Mouse (Mus musculus) lung, adult 2 months (tissue): ENCODE results near the gene Tsc1. TPM values are rescaled to one million over a fixed set of nuclear protein-coding genes. Genes with fewer than 3 reads are reported as not detected.

Source experiments
- DNase-seq: peaks from one replicate; pipeline ENCODE4 v3.0.0; 2022
- H3K4me1 ChIP-seq: fragments of 200-500 bp; 2 replicates; pipeline ENCODE4 v1.6.1; 2011; ENCODE audit warnings: low read length; ENCODE audit not compliant: control insufficient read depth, insufficient read depth
- H3K4me3 ChIP-seq: fragments of 200-500 bp; replicated peaks from 2 replicates; pipeline ENCODE3; 2011; ENCODE audit warnings: low read depth, mild to moderate bottlenecking, control low read depth, low read length; ENCODE audit errors: extremely low read depth
- CTCF ChIP-seq: fragments of 200-500 bp; IDR thresholded peaks from 2 replicates; pipeline ENCODE4 v1.5.1; 2011; ENCODE audit warnings: mild to moderate bottlenecking, low read length, control low read depth; ENCODE audit not compliant: insufficient read depth
- POLR2A ChIP-seq: fragments of 200-500 bp; IDR thresholded peaks from 2 replicates; pipeline ENCODE4 v1.6.1; 2011; ENCODE audit warnings: low read depth, mild to moderate bottlenecking, control low read depth, low read length, borderline replicate concordance; ENCODE audit errors: extremely low read depth
- WGBS: fragments of 180-500 bp; shearing (Covaris S2); methylation state at CpG from one replicate; pipeline ENCODE4 v1.1.7; 2018; 5-methylcytosine and 5-hydroxymethylcytosine counted together
- polyA plus RNA-seq: library from polyadenylated mRNA; depleted of rRNA; stranded (reverse); fragments of >200 nt; gene quantifications from 2 replicates; pipeline ENCODE4 v1.2.3, GENCODE M21; 2012

The Tsc1 gene
- polyA plus RNA-seq, 1 experiment, result 14.7 TPM

DNA sequence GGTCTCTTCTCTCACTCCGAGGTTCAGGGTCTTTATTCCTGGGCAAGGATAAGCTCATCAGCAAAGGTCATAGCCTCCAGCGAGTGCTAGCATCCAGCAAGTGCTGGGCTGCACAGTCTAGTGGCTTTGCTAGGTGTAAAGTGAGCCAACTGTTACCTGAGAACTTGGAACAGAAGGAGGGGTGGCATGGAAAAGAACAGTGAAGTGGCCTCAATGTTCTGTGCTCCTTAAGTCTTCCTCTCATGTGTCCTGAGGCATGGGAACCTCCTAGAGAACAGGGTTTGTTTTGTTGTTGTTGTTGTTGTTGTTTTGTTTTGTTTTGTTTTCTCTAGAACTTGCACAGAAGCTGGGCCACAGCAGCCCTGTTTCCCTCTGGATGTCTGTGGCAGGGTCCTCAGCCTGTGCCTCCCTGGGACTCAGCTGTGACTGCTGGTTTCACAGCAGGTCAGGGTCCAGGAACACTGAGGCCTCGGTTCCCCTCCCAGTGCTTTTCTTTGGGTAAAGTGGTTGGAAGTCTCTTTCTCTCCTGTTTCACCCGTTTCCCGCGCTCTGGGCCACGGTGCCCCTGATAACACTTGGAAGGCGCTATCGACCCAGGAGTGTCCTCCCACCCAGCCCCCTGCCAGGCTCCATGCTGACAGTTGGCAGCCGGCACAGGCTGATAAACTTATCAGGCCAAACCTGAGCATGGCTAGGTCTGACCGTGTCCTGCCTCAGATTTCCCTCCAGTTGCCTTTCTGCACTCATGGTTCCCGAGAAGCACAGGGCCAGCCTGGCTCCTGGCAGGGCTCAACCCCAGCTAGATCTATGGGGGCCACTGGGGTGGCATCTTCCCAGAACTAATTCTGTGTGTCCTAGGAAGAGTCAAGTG is 39.1 kb upstream of the Tsc1 start:
- H3K4me1 ChIP-seq, result no peaks in the 10 kb centered on the region
- H3K4me3 ChIP-seq, result no peak overlapping the region
- WGBS, result 53% methylated on average over 12 of the region's 12 CpGs
- no peak for TF ChIP-seq POLR2A
- TF ChIP-seq CTCF, result no peak
- DNase-seq, result no peak

DNA sequence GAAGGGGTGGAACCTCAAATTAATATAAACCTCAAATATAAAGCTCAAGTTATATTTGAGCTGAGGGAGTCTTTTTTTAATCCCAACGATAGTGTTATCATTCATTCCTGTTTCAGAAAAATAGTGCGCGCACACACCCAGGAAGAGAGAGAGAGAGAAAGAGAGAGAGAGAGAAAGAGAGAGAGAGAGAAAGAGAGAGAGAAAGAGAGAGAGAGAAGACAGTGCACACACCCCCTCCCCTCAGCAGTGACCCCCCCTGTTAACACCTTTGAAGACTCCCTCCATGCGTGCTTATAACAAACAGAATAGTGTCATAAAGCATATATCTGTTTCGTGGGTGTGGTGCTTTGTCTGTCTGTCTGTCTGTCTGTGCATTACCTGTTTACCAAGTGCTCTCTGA is 37.5 kb upstream of the Tsc1 start:
- Histone ChIP-seq H3K4me3 (no peak overlapping the region), H3K4me1 (no peaks in the 10 kb centered on the region)
- 91% methylated on average over 5 of the region's 5 CpGs for WGBS
- no peak for TF ChIP-seq CTCF
- TF ChIP-seq POLR2A, result no peak
- DNase-seq, result no peak

DNA sequence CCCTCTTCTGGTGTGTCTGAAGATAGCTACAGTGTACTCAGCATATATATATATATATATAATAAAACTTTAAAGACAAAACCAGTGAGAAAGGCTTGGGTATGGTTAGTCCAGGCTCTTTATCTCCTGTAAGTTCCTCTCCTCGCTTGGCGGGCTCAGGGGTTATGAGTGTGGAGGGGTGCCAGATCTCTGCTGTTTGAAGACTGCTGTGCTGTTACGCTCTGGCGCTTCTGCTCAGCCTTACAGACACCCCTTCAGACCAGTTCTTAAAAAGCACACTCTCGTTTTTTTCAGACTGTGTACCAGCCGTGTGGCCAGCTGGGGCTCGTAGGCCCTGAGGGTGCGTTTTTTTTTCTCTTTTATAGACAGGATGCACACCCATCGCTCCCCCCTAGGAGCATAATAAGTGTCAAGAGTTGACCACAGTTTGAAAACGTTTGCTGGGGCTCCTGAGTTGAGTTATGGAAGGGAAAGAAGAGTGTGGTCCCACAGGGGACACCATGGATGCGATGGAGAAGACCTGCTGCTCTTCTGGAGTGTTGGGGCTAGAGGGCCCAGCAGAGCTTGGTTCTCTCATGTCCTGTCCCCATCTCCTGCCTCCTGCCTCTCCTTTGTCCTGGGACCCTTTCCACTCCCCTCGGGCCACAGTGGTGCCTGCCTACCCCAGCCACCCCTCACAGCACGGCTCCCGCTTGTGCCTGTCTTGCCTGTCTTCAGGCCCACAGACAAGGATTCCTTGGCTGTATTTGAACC is 35.1 kb upstream of the Tsc1 start:
- no peak for TF ChIP-seq POLR2A
- no peak for TF ChIP-seq CTCF
- no peak for DNase-seq
- WGBS, result 61% methylated on average over 14 of the region's 14 CpGs
- no peak overlapping the region for H3K4me3 ChIP-seq
- H3K4me1 ChIP-seq, result no peaks in the 10 kb centered on the region

DNA sequence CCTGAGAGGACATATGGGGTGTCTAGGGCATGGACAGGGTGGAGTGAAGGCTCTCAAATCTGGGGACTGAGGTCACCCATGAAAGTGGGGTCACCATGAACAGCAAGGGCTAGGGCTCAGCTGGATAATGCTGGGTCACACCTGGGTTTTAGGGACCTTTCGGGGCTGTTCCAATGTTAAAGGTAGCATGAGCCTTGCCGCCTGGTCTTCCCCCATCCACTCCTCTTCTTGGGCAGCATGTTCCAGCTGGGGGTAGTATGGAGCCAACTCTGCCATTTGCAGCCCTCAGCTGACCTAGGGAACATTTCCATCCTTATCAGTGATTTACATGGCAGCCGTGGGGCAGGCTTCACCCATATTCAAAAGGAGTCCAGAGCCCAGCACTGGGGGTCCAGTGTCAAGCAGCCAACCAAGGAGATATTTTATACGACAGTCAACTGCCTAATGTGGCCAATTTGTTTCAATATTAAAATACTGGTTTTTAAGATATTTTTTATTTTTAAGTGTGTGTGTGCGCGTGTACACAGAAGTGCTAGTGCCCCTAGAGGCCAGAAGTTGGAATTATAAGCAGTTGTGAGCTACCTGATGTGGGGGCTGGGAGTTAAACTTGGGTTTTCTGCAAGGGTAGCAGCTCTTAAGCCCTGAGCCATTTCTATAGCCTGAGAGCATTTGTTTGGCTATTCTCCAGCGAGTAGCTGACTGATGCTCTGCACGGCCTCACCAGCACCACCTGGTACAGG is 34.3 kb upstream of the Tsc1 start:
- TF ChIP-seq CTCF (no peak), POLR2A (no peak)
- 61% methylated on average over 8 of the region's 8 CpGs for WGBS
- Histone ChIP-seq H3K4me3 (no peak overlapping the region), H3K4me1 (no peaks in the 10 kb centered on the region)
- DNase-seq, result no peak

DNA sequence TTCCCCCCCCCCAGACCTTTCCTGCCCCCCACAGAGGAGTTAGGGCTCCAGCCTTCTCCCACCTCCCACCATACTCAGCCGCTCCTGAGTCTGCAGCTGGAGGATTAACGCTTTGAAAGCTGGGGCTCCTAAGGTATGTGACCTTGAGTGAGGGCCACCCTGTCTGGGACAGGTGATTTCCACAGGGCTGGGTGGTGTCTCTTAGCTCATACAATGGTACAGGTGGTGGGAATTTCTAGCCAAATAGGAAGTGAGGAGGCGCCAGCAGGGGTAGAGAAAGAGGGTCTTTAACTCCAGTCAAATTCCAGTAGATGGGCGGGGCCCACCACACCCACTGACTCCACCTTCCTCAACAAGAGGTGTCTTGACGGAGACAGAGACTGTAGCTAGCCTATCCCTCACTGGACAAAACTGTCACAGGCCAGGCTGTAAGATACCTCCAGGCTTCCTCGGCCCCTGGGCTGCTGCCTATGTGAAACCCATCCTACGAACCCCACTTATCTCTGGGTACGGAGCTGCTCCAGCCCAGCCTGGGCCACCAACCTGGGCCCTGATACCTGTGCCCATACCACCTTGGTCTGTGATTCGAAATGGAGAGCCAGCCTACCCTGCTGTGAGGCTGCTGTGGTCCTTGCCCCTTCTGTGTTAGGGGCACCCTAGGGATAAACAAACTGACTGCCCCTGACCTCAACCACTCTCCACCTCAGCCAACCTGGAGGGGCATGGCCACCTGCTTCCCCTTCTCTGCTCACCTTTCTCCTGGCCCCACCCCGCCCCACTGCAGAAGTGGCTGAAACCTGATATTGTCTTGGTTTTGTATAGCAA is 33.5 kb upstream of the Tsc1 start:
- H3K4me1 ChIP-seq, result no peaks in the 10 kb centered on the region
- H3K4me3 ChIP-seq, result no peak overlapping the region
- WGBS, result 44% methylated on average over 10 of the region's 10 CpGs
- DNase-seq, result no peak
- no peak for TF ChIP-seq CTCF
- TF ChIP-seq POLR2A, result no peak

DNA sequence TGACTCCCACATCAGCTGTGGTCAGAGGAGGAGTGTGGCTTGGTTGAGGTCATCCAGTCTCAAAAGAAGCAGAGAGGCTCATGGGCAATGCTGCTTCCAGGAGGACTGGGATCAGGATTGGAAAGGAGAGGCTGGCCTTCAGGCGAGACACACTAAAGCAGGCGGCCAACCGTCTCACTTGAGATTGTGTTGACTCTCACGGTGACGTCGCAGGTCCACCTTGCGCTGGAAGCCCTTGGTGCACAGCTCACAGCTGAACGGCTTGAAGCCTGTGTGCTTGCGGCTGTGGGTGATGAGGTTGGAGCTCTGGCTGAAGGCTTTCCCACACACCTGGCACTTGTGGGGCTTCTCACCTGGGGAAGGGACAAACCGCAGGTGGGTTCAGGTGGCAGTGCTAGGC is 31.2 kb upstream of the Tsc1 start:
- 80% methylated on average over 10 of the region's 10 CpGs for WGBS
- Histone ChIP-seq H3K4me1 (no peaks in the 10 kb centered on the region), H3K4me3 (no peak overlapping the region)
- TF ChIP-seq CTCF, result no peak
- TF ChIP-seq POLR2A, result no peak
- DNase-seq, result no peak

DNA sequence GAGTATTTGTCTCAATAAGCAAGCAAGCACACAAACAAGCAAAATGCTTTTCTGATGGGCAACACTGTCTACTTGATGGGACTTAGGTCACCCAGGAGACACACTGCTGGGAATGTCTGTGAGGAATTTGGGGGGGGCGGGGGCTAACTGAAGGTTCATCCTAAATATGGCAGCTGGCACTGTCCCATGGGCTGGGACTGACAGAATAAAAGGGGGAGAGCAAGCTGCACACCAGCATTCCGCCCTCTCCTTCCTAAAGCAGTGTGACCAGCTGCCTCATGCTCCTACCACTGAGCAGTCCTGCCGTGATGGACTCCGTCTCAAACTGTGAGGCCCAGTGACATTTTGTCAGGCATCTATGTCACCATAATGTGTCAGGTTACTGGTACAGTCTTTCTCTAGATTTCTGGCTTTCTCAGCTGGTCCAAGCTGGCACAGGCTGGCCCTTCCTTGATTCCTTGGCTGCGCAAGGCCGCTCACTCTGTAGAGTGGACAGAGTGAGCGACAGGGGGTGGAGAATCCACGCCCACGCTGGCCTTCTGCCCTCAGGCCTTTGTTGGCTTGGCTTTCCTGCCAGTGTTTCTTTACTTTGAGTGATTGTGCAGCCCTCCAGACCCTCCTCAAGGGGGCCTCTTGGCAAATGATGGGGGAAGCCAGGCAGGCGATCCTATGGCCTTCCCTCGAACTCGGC is 30.2 kb upstream of the Tsc1 start:
- no peak for DNase-seq
- Histone ChIP-seq H3K4me1 (no peaks in the 10 kb centered on the region), H3K4me3 (no peak overlapping the region)
- WGBS, result 78% methylated on average over 12 of the region's 12 CpGs
- TF ChIP-seq POLR2A (no peak), CTCF (no peak)

DNA sequence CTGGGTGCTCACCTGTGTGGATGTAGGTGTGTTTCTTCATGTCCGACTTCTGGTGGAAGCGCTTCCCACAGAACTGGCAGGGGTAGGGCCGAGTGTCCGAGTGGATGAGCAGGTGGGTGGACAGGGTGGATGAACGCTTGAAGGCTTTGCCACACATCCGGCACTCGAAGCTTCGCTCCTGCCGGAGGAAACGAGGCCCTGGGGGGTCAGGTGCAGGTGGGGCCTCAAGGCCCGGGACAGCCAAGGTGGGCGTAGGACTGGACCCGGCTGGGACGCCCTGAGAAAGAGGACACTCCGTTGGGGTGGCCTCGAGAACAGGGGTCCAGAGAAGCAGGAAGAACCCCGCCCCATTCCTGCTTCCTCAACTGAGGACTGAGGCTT is 29.6 kb upstream of the Tsc1 start:
- H3K4me1 ChIP-seq, result no peaks in the 10 kb centered on the region
- TF ChIP-seq CTCF, result no peak
- no peak for TF ChIP-seq POLR2A
- WGBS, result 71% methylated on average over 17 of the region's 17 CpGs
- no peak for DNase-seq
- no peak overlapping the region for H3K4me3 ChIP-seq
